ENCODE assay signal across 12 mouse cellular contexts in the genomic region with DNA sequence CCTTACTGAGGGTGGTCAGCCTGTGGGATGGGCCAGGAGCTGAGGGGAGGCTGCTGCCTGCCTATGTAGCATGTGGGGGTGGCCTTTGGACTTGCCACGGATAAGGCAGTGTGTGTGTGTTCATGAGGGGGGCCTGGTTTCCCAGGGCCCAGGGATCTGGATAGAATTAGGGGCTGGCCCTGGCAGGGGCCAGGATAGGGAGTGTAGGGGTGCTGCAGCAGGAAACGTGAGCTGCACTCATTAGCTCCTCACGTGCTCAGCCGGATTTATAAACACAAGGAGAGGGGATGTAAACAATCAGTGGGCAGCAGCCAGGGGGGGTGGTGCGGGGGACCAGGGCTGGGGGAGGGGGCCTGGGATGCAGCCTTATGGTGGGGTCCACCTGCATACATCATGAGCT. TPM values are rescaled to one million over a fixed set of nuclear protein-coding genes. Genes with fewer than 3 reads are reported as not detected.
A peak's percentile ranks its signal among the peaks of the same experiment; 100 is the strongest.
DNase-seq lines count a peak whose midpoint lies in the region; ATAC-seq and TF ChIP-seq lines count a peak whose summit lies in the region.
"Had no signal": no experiment of that assay in that cellular context is flagged by ENCODE, and none has a peak within 500 bp of the region (broad histone marks: within the 10 kb centered on the region; RNA-seq: fewer than 3 reads in every experiment).

No protein-coding gene starts in this region.

- H3K27ac ChIP-seq in kidney, embryonic 16.5 days (ENCODE audit: low read length), result peak overlapping the region; percentile 74
- H3K27ac ChIP-seq in cortical plate, adult 2 months (ENCODE audit: insufficient read depth, low read length), result 0 out of 2 replicates have a peak overlapping the region, but pooled peaks have one; percentile 6
- peak overlapping the region; percentile 76 for H3K27ac ChIP-seq in embryonic facial prominence, embryonic 15.5 days (replicated peaks)
- H3K27ac ChIP-seq in midbrain, embryonic 13.5 days, result no peak overlapping the region

- H3K4me1 ChIP-seq in kidney, embryonic 16.5 days (ENCODE audit: insufficient read depth, low read length), result peaks cover 70% of the 10 kb centered on the region
- H3K4me1 ChIP-seq in cortical plate, adult 2 months (ENCODE audit: control insufficient read depth, insufficient read depth, low read length), result no peaks in the 10 kb centered on the region
- H3K4me1 ChIP-seq in embryonic facial prominence, embryonic 15.5 days, result peaks cover 86% of the 10 kb centered on the region
- H3K4me1 ChIP-seq in midbrain, embryonic 13.5 days (replicated peaks), result peaks cover 44% of the 10 kb centered on the region

- TF ChIP-seq POLR2A in cortical plate, adult 2 months (IDR thresholded peaks at IDR 0.05; ENCODE audit: extremely low read depth, insufficient read depth, low read length), result no peak

- peak overlapping the region; percentile 91; the same call in 1 of the 2 replicates for H3K4me2 ChIP-seq in kidney, embryonic 16.5 days (replicated peaks; ENCODE audit: low read depth, low read length)
- peak overlapping the region; percentile 85 for H3K4me2 ChIP-seq in embryonic facial prominence, embryonic 15.5 days (replicated peaks)
- H3K4me2 ChIP-seq in midbrain, embryonic 13.5 days (replicated peaks), result no peak overlapping the region

- no peaks in the 10 kb centered on the region for H3K36me3 ChIP-seq in kidney, embryonic 16.5 days (ENCODE audit: insufficient read depth, low read length)
- peaks cover 2% of the 10 kb centered on the region; the same call in 1 of the 2 replicates for H3K36me3 ChIP-seq in embryonic facial prominence, embryonic 15.5 days
- H3K36me3 ChIP-seq in midbrain, embryonic 13.5 days, result no peaks in the 10 kb centered on the region

- peak overlapping the region; percentile 49 for H3K9ac ChIP-seq in kidney, embryonic 16.5 days (replicated peaks; ENCODE audit: low read length)
- no peak overlapping the region for H3K9ac ChIP-seq in embryonic facial prominence, embryonic 15.5 days
- H3K9ac ChIP-seq in midbrain, embryonic 13.5 days (replicated peaks), result no peak overlapping the region

- no peak overlapping the region for H3K4me3 ChIP-seq in kidney, embryonic 16.5 days (ENCODE audit: low read length)
- H3K4me3 ChIP-seq in cortical plate, adult 2 months (ENCODE audit: insufficient read depth, low read length), result no peak overlapping the region
- peak overlapping the region; percentile 88; the same call in 1 of the 2 replicates for H3K4me3 ChIP-seq in embryonic facial prominence, embryonic 15.5 days (replicated peaks)
- no peak overlapping the region for H3K4me3 ChIP-seq in midbrain, embryonic 13.5 days (replicated peaks)

- ATAC-seq in kidney, embryonic 16.5 days (ENCODE audit: low FRiP score, low TSS enrichment), result no peak
- ATAC-seq in embryonic facial prominence, embryonic 15.5 days (ENCODE audit: insufficient number of reproducible peaks, low FRiP score, low TSS enrichment, low read depth), result 0 out of 2 replicates have a peak, but pooled peaks have one; percentile 27
- no peak for ATAC-seq in midbrain, embryonic 13.5 days

- TF ChIP-seq CTCF in cortical plate, adult 2 months (IDR thresholded peaks at IDR 0.05; ENCODE audit: extremely low read depth, insufficient read depth, low read length), result no peak

- no peaks in the 10 kb centered on the region for H3K27me3 ChIP-seq in kidney, embryonic 16.5 days (ENCODE audit: insufficient read depth, low read length)
- H3K27me3 ChIP-seq in embryonic facial prominence, embryonic 15.5 days, result no peaks in the 10 kb centered on the region
- peaks cover 78% of the 10 kb centered on the region for H3K27me3 ChIP-seq in midbrain, embryonic 13.5 days

- H3K9me3 ChIP-seq in kidney, embryonic 16.5 days (ENCODE audit: low read length), result no peaks in the 10 kb centered on the region
- H3K9me3 ChIP-seq in embryonic facial prominence, embryonic 15.5 days (replicated peaks), result no peaks in the 10 kb centered on the region
- no peaks in the 10 kb centered on the region for H3K9me3 ChIP-seq in midbrain, embryonic 13.5 days

- WGBS in kidney, embryonic 16.5 days, result 18% methylated on average over 5 of the region's 5 CpGs
- WGBS in embryonic facial prominence, embryonic 15.5 days, result 6% methylated on average over 5 of the region's 5 CpGs
- 15% methylated on average over 5 of the region's 5 CpGs for WGBS in midbrain, embryonic 13.5 days

- DNase-seq in kidney, postnatal 14 days, result no peak
- peak; percentile 62 for DNase-seq in lung, postnatal 10 days
- no peak for DNase-seq in thymus, adult 18-20 months
- DNase-seq: layer of hippocampus, adult 9-11 months; right cerebral cortex, postnatal 14 days; thymus, adult 2 months had no signal

RNA-seq across cellular contexts. Expression of a gene that starts 3.0 kb away (rescaled TPM):
- polyA plus RNA-seq in kidney, embryonic 16.5 days (2015; fragmentation: Nextera tagmentation; extraction: Ambion mirVana), result not detected in 2 replicates
- polyA plus RNA-seq in cortical plate, adult 2 months (2012; rRNA removed), result not detected in 2 replicates
- polyA plus RNA-seq in embryonic facial prominence, embryonic 15.5 days (2015; fragmentation: Nextera tagmentation; extraction: Ambion mirVana), result not detected in 2 replicates
- not detected in 2 replicates for polyA plus RNA-seq in midbrain, embryonic 13.5 days (2015; fragmentation: Nextera tagmentation; extraction: Ambion mirVana)
- polyA plus RNA-seq: heart, embryonic 14.5 days; neural tube, embryonic 11.5 days; thymus, adult 2 months had no signal

RNA-seq across cellular contexts. Expression of a gene that starts 3.1 kb away (rescaled TPM):
- polyA plus RNA-seq in kidney, embryonic 16.5 days (2015; fragmentation: Nextera tagmentation; extraction: Ambion mirVana), result 6.8 and 7.5 TPM in 2 replicates
- polyA plus RNA-seq in cortical plate, adult 2 months (2012; rRNA removed), result 2.4 and 2.8 TPM in 2 replicates
- 10.1 and 10.2 TPM in 2 replicates for polyA plus RNA-seq in embryonic facial prominence, embryonic 15.5 days (2015; fragmentation: Nextera tagmentation; extraction: Ambion mirVana)
- polyA plus RNA-seq in midbrain, embryonic 13.5 days (2015; fragmentation: Nextera tagmentation; extraction: Ambion mirVana), result 0.64 and 0.70 TPM in 2 replicates

RNA-seq across cellular contexts. Expression of a gene that starts 14.6 kb away (rescaled TPM):
- 34.2 and 36.3 TPM in 2 replicates for polyA plus RNA-seq in kidney, embryonic 16.5 days (2015; fragmentation: Nextera tagmentation; extraction: Ambion mirVana)
- polyA plus RNA-seq in cortical plate, adult 2 months (2012; rRNA removed), result 38.9 and 39.7 TPM in 2 replicates
- polyA plus RNA-seq in embryonic facial prominence, embryonic 15.5 days (2015; fragmentation: Nextera tagmentation; extraction: Ambion mirVana), result 33.5 and 34.0 TPM in 2 replicates
- polyA plus RNA-seq in midbrain, embryonic 13.5 days (2015; fragmentation: Nextera tagmentation; extraction: Ambion mirVana), result 14.5 and 15.3 TPM in 2 replicates

RNA-seq across cellular contexts. Expression of a gene that starts 15.7 kb away (rescaled TPM):
- polyA plus RNA-seq in kidney, embryonic 16.5 days (2015; fragmentation: Nextera tagmentation; extraction: Ambion mirVana), result 39.4 and 39.9 TPM in 2 replicates
- 17.3 and 18.4 TPM in 2 replicates for polyA plus RNA-seq in cortical plate, adult 2 months (2012; rRNA removed)
- polyA plus RNA-seq in embryonic facial prominence, embryonic 15.5 days (2015; fragmentation: Nextera tagmentation; extraction: Ambion mirVana), result 33.6 and 35.0 TPM in 2 replicates
- polyA plus RNA-seq in midbrain, embryonic 13.5 days (2015; fragmentation: Nextera tagmentation; extraction: Ambion mirVana), result 24.9 and 26.3 TPM in 2 replicates

RNA-seq across cellular contexts. Expression of a gene that starts 25.3 kb away (rescaled TPM):
- polyA plus RNA-seq in kidney, embryonic 16.5 days (2015; fragmentation: Nextera tagmentation; extraction: Ambion mirVana), result 1,050 and 1,120 TPM in 2 replicates
- polyA plus RNA-seq in cortical plate, adult 2 months (2012; rRNA removed), result 385 and 421 TPM in 2 replicates
- 745 and 794 TPM in 2 replicates for polyA plus RNA-seq in embryonic facial prominence, embryonic 15.5 days (2015; fragmentation: Nextera tagmentation; extraction: Ambion mirVana)
- 636 and 651 TPM in 2 replicates for polyA plus RNA-seq in midbrain, embryonic 13.5 days (2015; fragmentation: Nextera tagmentation; extraction: Ambion mirVana)
